Mouse (Mus musculus): ENCODE results near the gene Mmp19. TPM values are rescaled to one million over a fixed set of nuclear protein-coding genes. Genes with fewer than 3 reads are reported as not detected.
A peak's percentile ranks its signal among the peaks of the same experiment; 100 is the strongest.

Mmp19 gene
- total and polyA plus RNA-seq, 3 experiments = 0.08 to 0.36 TPM; not detected in 1

GRCm38 (mm10) chr10:128745946-128746613 lies 44.6 kb upstream of the Mmp19 start:
- peaks cover 0 to 26% of the 10 kb centered on the region in 2 experiments; a peak in 2 of 4 replicates for H3K36me3 ChIP-seq (ENCODE audit: control insufficient read depth in 1 of 2, insufficient read depth in 2 of 2, low read length in 2 of 2)

GRCm38 (mm10) chr10:128746972-128747645 lies 43.6 kb upstream of the Mmp19 start:
- Histone ChIP-seq H3K36me3 (ENCODE audit: control insufficient read depth in 1 of 2, insufficient read depth in 2 of 2, low read length in 2 of 2) (peaks cover 0 to 26% of the 10 kb centered on the region in 2 experiments; a peak in 2 of 4 replicates), H3K4me1 (ENCODE audit: control insufficient read depth in 1 of 2, insufficient read depth in 2 of 2, low read length in 2 of 2) (peaks cover 2 to 27% of the 10 kb centered on the region in 2 experiments), H3K9me3 (replicated peaks; ENCODE audit: insufficient read depth, low read length) (no peaks in the 10 kb centered on the region), H3K9ac (ENCODE audit: control insufficient read depth, low read depth, low read length, poor library complexity, severe bottlenecking) (peak overlapping the region; percentile 97), H3K79me2 (ENCODE audit: control insufficient read depth, insufficient read depth, low read length, poor library complexity) (peaks cover 37% of the 10 kb centered on the region), H3K4me3 (ENCODE audit: control insufficient read depth in 1 of 2, insufficient read depth in 1 of 2, low read depth in 2 of 2, low read length in 2 of 2) (peak overlapping the region; percentile 96 to 97), H3K27ac (ENCODE audit: control insufficient read depth, low read depth, low read length) (peak overlapping the region; percentile 98), H3K27me3 (ENCODE audit: control insufficient read depth in 1 of 2, insufficient read depth in 2 of 2, low read length in 2 of 2) (no peaks in the 10 kb centered on the region)
- TF ChIP-seq CTCF (IDR thresholded peaks at IDR 0.05 in 2 of 3, conservative IDR thresholded peaks at IDR 0.05 in 1 of 3; ENCODE audit: control insufficient read depth in 1 of 3, insufficient read depth in 1 of 3, low read depth in 2 of 3, low read length in 3 of 3, poor library complexity in 1 of 3, severe bottlenecking in 1 of 3) = no peak
- TF ChIP-seq ZNF384 (IDR thresholded peaks at IDR 0.05; ENCODE audit: low read depth, low read length) = peak; percentile 67
- TF ChIP-seq SIN3A (IDR thresholded peaks at IDR 0.05; ENCODE audit: low read length) = 0 out of 2 replicates have a peak, but pooled peaks have one; percentile 15
- TF ChIP-seq MYC (IDR thresholded peaks at IDR 0.05; ENCODE audit: low read depth, low read length) = 0 out of 2 replicates have a peak, but pooled peaks have one; percentile 20
- TF ChIP-seq MAFK (IDR thresholded peaks at IDR 0.05; ENCODE audit: borderline replicate concordance, low read depth, low read length) = no peak
- no peak for DNase-seq (ENCODE audit: low read depth, low spot score)

More at GRCm38 (mm10) chr10:128745946-128746613, 44.6 kb upstream of the Mmp19 start:
- no peak overlapping the region for H3K9ac ChIP-seq (ENCODE audit: control insufficient read depth, low read depth, low read length, poor library complexity, severe bottlenecking)
- no peaks in the 10 kb centered on the region for H3K27me3 ChIP-seq (ENCODE audit: control insufficient read depth in 1 of 2, insufficient read depth in 2 of 2, low read length in 2 of 2)
- no peak overlapping the region for H3K27ac ChIP-seq (ENCODE audit: control insufficient read depth, low read depth, low read length)
- peaks cover under 1 to 27% of the 10 kb centered on the region in 2 experiments for H3K4me1 ChIP-seq (ENCODE audit: control insufficient read depth in 1 of 2, insufficient read depth in 2 of 2, low read length in 2 of 2)
- DNase-seq (ENCODE audit: low read depth, low spot score) = no peak
- H3K79me2 ChIP-seq (ENCODE audit: control insufficient read depth, insufficient read depth, low read length, poor library complexity) = peaks cover 31% of the 10 kb centered on the region
- no peaks in the 10 kb centered on the region for H3K9me3 ChIP-seq (replicated peaks; ENCODE audit: insufficient read depth, low read length)
- no peak for TF ChIP-seq POLR2A (IDR thresholded peaks at IDR 0.05; ENCODE audit: control insufficient read depth in 1 of 2, insufficient read depth in 1 of 2, low read depth in 1 of 2, low read length in 2 of 2, poor library complexity in 1 of 2)
- TF ChIP-seq NELFE (IDR thresholded peaks at IDR 0.05; ENCODE audit: low read depth, low read length) = no peak
- no peak for TF ChIP-seq KAT2A (conservative IDR thresholded peaks at IDR 0.05; ENCODE audit: low read depth, low read length)
- TF ChIP-seq UBTF (IDR thresholded peaks at IDR 0.05; ENCODE audit: borderline replicate concordance, insufficient read depth, low read depth, low read length) = no peak
- no peak for TF ChIP-seq GATA1 (IDR thresholded peaks at IDR 0.05; ENCODE audit: low read depth, low read length)
- TF ChIP-seq CHD2 (IDR thresholded peaks at IDR 0.05; ENCODE audit: low read length) = no peak
- no peak for TF ChIP-seq USF2 (IDR thresholded peaks at IDR 0.05; ENCODE audit: borderline replicate concordance in 1 of 2, insufficient read depth in 1 of 2, low read depth in 1 of 2, low read length in 2 of 2)
- TF ChIP-seq POLR2AphosphoS5 (IDR thresholded peaks at IDR 0.05; ENCODE audit: borderline replicate concordance, low read depth, low read length) = no peak
- no peak for TF ChIP-seq ETS1 (IDR thresholded peaks at IDR 0.05; ENCODE audit: low read depth, low read length)
- no peak for TF ChIP-seq RAD21 (IDR thresholded peaks at IDR 0.05; ENCODE audit: low read depth, low read length)
- no peak for TF ChIP-seq TAL1 (IDR thresholded peaks at IDR 0.05; ENCODE audit: low read length)
- no peak for TF ChIP-seq NRF1 (IDR thresholded peaks at IDR 0.05; ENCODE audit: insufficient read depth, low read depth, low read length, poor library complexity, severe bottlenecking)
- TF ChIP-seq CTCF (IDR thresholded peaks at IDR 0.05 in 2 of 3, conservative IDR thresholded peaks at IDR 0.05 in 1 of 3; ENCODE audit: control insufficient read depth in 1 of 3, insufficient read depth in 1 of 3, low read depth in 2 of 3, low read length in 3 of 3, poor library complexity in 1 of 3, severe bottlenecking in 1 of 3) = no peak
- TF ChIP-seq MYB (IDR thresholded peaks at IDR 0.05; ENCODE audit: low read depth, low read length) = no peak
- TF ChIP-seq MAX (IDR thresholded peaks at IDR 0.05; ENCODE audit: low read length) = no peak
- no peak for TF ChIP-seq CHD1 (IDR thresholded peaks at IDR 0.05; ENCODE audit: low read depth, low read length)
- H3K4me3 ChIP-seq (ENCODE audit: control insufficient read depth in 1 of 2, insufficient read depth in 1 of 2, low read depth in 2 of 2, low read length in 2 of 2) = no peak overlapping the region

Data from MEL (cell line).